Mouse (Mus musculus): ENCODE data around the gene Lmntd1.

DNA sequence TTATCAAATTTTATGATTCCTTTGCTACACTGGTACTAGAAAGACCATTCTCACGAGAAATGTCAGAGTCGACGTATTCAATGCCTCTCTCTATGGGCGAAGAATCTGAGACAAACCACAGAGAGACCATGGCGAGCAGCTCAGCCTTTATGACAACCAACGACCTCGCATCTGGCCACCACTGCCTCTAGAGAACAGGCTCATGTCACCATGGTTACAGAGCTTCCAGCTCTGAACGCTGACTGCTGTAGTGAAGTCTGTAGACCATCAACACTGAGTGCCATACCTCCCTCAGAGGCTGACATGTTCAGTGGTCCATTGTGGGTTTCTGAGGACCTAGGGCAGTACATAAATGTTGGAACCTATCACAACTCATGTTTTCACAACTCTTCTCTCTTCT lies 180.2 kb downstream of the Lmntd1 start:
- no peak for TF ChIP-seq FLI1 (IDR thresholded peaks at IDR 0.05; ENCODE audit: low read length)
- TF ChIP-seq GATA1 (IDR thresholded peaks at IDR 0.05; ENCODE audit: borderline replicate concordance, low read length) = no peak
